Mouse (Mus musculus) hindbrain, embryonic 16.5 days (tissue): ENCODE measurements around the gene Tmem86b. TPM values are rescaled to one million over a fixed set of nuclear protein-coding genes. Genes with fewer than 3 reads are reported as not detected.

Experiments used
- microRNA-seq: library from miRNA; unstranded; fragments of <30 nt; microRNA quantifications from one replicate; pipeline ENCODE4, GENCODE M21; 2017
- polyA plus RNA-seq: library from polyadenylated mRNA; unstranded; fragments of >200 nt; fragmentation: Nextera tagmentation; extraction: Ambion mirVana; gene quantifications from 2 replicates; pipeline ENCODE4 v1.2.1, GENCODE M21; 2015

Tmem86b gene
- polyA plus RNA-seq, 1 experiment from 2014 or later, result 1.9 TPM

Small RNA genes lying within 50 kb of the gene (microRNA-seq; reads per million reads assigned to microRNA genes)
- not detected for gene Gm23577

Other genes starting within 250 kb of the Tmem86b start
- gene Gp6, start 233.7 kb downstream of the Tmem86b start, polyA plus RNA-seq, result 0.04 and 0.05 TPM in 2 replicates
- 43.3 and 43.5 TPM in 2 replicates for gene Rdh13, start 185.8 kb downstream of the Tmem86b start, polyA plus RNA-seq
- 16.3 and 16.5 TPM in 2 replicates for gene Eps8l1, start 170.7 kb downstream of the Tmem86b start, polyA plus RNA-seq
- gene Ppp1r12c, start 129.7 kb downstream of the Tmem86b start, polyA plus RNA-seq, result 18.3 and 38.5 TPM in 2 replicates
- gene Tnnt1, start 115.0 kb downstream of the Tmem86b start, polyA plus RNA-seq, result 3.7 and 15.9 TPM in 2 replicates
- 1.7 and 2.0 TPM in 2 replicates for gene Tnni3, start 107.2 kb downstream of the Tmem86b start, polyA plus RNA-seq
- 2.8 TPM in 2 replicates for gene Dnaaf3, start 99.0 kb downstream of the Tmem86b start, polyA plus RNA-seq
- 119 and 124 TPM in 2 replicates for gene Syt5, start 83.9 kb downstream of the Tmem86b start, polyA plus RNA-seq
- 0.91 and 1.1 TPM in 2 replicates for gene Ptprh, start 27.4 kb downstream of the Tmem86b start, polyA plus RNA-seq
- gene Ppp6r1, start 27.6 kb upstream of the Tmem86b start, polyA plus RNA-seq, result 4.3 and 6.2 TPM in 2 replicates
- 175 and 188 TPM in 2 replicates for gene Hspbp1, start 53.6 kb upstream of the Tmem86b start, polyA plus RNA-seq
- 6.8 and 7.1 TPM in 2 replicates for gene Brsk1, start 59.2 kb upstream of the Tmem86b start, polyA plus RNA-seq
- 0.12 and 0.18 TPM in 2 replicates for gene Tmem150b, start 93.8 kb upstream of the Tmem86b start, polyA plus RNA-seq
- gene Kmt5c, start 108.7 kb upstream of the Tmem86b start, polyA plus RNA-seq, result 47.4 and 57.4 TPM in 2 replicates
- 23.1 and 29.7 TPM in 2 replicates for gene Cox6b2, start 121.7 kb upstream of the Tmem86b start, polyA plus RNA-seq
- gene Fam71e2, start 139.9 kb upstream of the Tmem86b start, polyA plus RNA-seq, result not detected in 2 replicates
- gene Il11, start 151.4 kb upstream of the Tmem86b start, polyA plus RNA-seq, result 0.95 and 1.3 TPM in 2 replicates
- 0.68 TPM in 1 of 2 replicates, not detected in the other for gene Tmem190, start 151.5 kb upstream of the Tmem86b start, polyA plus RNA-seq
- gene Tmem238, start 158.2 kb upstream of the Tmem86b start, polyA plus RNA-seq, result 6.8 and 9.2 TPM in 2 replicates
- gene Rpl28, start 161.5 kb upstream of the Tmem86b start, polyA plus RNA-seq, result 206 and 212 TPM in 2 replicates
- gene Ube2s, start 181.2 kb upstream of the Tmem86b start, polyA plus RNA-seq, result 250 and 253 TPM in 2 replicates
- gene Shisa7, start 213.3 kb upstream of the Tmem86b start, polyA plus RNA-seq, result 9.9 and 10.0 TPM in 2 replicates
- gene Isoc2b, start 238.8 kb upstream of the Tmem86b start, polyA plus RNA-seq, result 4.2 and 4.6 TPM in 2 replicates
- 0.89 and 0.93 TPM in 2 replicates for gene Isoc2a, start 245.7 kb upstream of the Tmem86b start, polyA plus RNA-seq